Mouse (Mus musculus): ENCODE data around the gene Agpat3.
"Not testable (repeated sequence)": the region's sequence is repeated elsewhere in the genome, so short reads cannot be mapped to it uniquely, and the experiment has no call there.

Agpat3 gene

GRCm38 (mm10) chr10:78360290-78360711 is 8.0 kb upstream of the Agpat3 start:
- DNase-seq = no peak

- DNase-seq = not testable (repeated sequence)
These were observed 6.7 kb upstream of the Agpat3 start for GRCm38 (mm10) chr10:78358999-78359398.

GRCm38 (mm10) chr10:78358266-78358665 is 6.0 kb upstream of the Agpat3 start:
- DNase-seq = no peak

- DNase-seq = no peak
These were observed 5.5 kb upstream of the Agpat3 start for GRCm38 (mm10) chr10:78357742-78358141.

- DNase-seq = peak; percentile 55
These were observed 3.8 kb upstream of the Agpat3 start for GRCm38 (mm10) chr10:78355931-78356593.

GRCm38 (mm10) chr10:78353196-78353595 is 907 bp upstream of the Agpat3 start:
- DNase-seq = no peak

- no peak for DNase-seq
These were observed 359 bp upstream of the Agpat3 start for GRCm38 (mm10) chr10:78352666-78353030.

GRCm38 (mm10) chr10:78351564-78351886 is 764 bp downstream of the Agpat3 start:
- no peak for DNase-seq

GRCm38 (mm10) chr10:78350796-78351556 is 1.3 kb downstream of the Agpat3 start:
- DNase-seq = no peak

- DNase-seq = peak; percentile 53
These were observed 2.7 kb downstream of the Agpat3 start for GRCm38 (mm10) chr10:78349464-78350165.

- DNase-seq = no peak
These were observed 4.1 kb downstream of the Agpat3 start for GRCm38 (mm10) chr10:78348211-78348610.

- DNase-seq = peak; percentile 52
These were observed 4.8 kb downstream of the Agpat3 start for GRCm38 (mm10) chr10:78347486-78347885.

- DNase-seq = no peak
These were observed 6.8 kb downstream of the Agpat3 start for GRCm38 (mm10) chr10:78345466-78345865.

GRCm38 (mm10) chr10:78342091-78342490 is 10.2 kb downstream of the Agpat3 start:
- DNase-seq = no peak

- peak; percentile 60 for DNase-seq
These were observed 14.1 kb downstream of the Agpat3 start for GRCm38 (mm10) chr10:78338180-78338579.

GRCm38 (mm10) chr10:78334923-78335561 is 17.2 kb downstream of the Agpat3 start:
- no peak for DNase-seq

- DNase-seq = no peak
These were observed 20.7 kb downstream of the Agpat3 start for GRCm38 (mm10) chr10:78331577-78331976.

GRCm38 (mm10) chr10:78329305-78329704 is 23.0 kb downstream of the Agpat3 start:
- no peak for DNase-seq

GRCm38 (mm10) chr10:78328011-78328575 is 24.2 kb downstream of the Agpat3 start:
- no peak for DNase-seq

- DNase-seq = no peak
These were observed 26.2 kb downstream of the Agpat3 start for GRCm38 (mm10) chr10:78325916-78326647.

- peak; percentile 41 for DNase-seq
These were observed 27.6 kb downstream of the Agpat3 start for GRCm38 (mm10) chr10:78324556-78325164.

Data from kidney, postnatal 10 days (tissue).